Mouse (Mus musculus) heart, postnatal 0 days (tissue): Measurements from ENCODE around the gene Mapkapk5.

ENCODE experiments used
- CTCF ChIP-seq: IDR thresholded peaks from 2 replicates; pipeline ENCODE4 v1.5.1; 2016; ENCODE audit warnings: antibody characterized with exemption, control low read depth, low read depth
- EP300 ChIP-seq: IDR thresholded peaks from 2 replicates; pipeline ENCODE4 v1.6.1; 2016; ENCODE audit warnings: antibody characterized with exemption, low read depth

DNA sequence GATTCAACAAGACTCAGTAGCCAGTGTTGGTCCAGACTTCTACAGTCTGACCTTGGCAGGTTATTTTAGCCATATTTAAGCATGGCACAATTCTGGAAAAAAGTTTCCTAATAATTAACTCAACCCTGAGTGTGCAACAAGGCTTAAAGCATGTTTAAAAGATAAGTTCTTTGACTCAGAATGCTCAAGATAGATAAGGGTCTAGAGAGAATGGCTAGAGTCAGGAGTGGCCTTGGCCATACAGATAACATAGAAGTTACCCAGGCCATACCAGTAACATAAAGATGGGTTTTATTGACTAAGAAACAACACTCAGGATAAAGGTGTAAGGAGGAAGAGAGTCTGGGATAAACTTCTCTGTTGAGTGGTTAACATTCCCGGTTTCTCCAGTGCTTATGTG lies 69.7 kb downstream of the Mapkapk5 start:
- TF ChIP-seq CTCF: no peak
- TF ChIP-seq EP300: no peak
